Mouse (Mus musculus): ENCODE data around the gene Cth. TPM values are rescaled to one million over a fixed set of nuclear protein-coding genes. Genes with fewer than 3 reads are reported as not detected.

Cth gene
- total and polyA plus RNA-seq, 3 experiments: not detected

- DNase-seq (ENCODE audit: low spot score) (no peak), ATAC-seq (ENCODE audit: extremely low read depth, insufficient number of reproducible peaks, low FRiP score, poor library complexity, severe bottlenecking) (no peak)
- H3K9me3 ChIP-seq (replicated peaks): no peaks in the 10 kb centered on the region
- peaks cover 7% of the 10 kb centered on the region; the same call in 1 of the 2 replicates for H3K27me3 ChIP-seq (ENCODE audit: insufficient read depth, low read length)
- no peak overlapping the region for H3K4me3 ChIP-seq (ENCODE audit: low read depth, low read length)
- TF ChIP-seq GATA1 (IDR thresholded peaks at IDR 0.05; ENCODE audit: borderline replicate concordance, low read length) (no peak), GATA2 (IDR thresholded peaks at IDR 0.05; ENCODE audit: borderline replicate concordance, low read depth, low read length) (no peak), CTCF (IDR thresholded peaks at IDR 0.05; ENCODE audit: low read depth, low read length) (no peak), POLR2AphosphoS5 (IDR thresholded peaks at IDR 0.05; ENCODE audit: insufficient replicate concordance, low read depth, low read length) (no peak), TAL1 (conservative IDR thresholded peaks at IDR 0.05; ENCODE audit: low read depth, low read length) (no peak)
- H3K36me3 ChIP-seq (replicated peaks): no peaks in the 10 kb centered on the region
- H3K4me1 ChIP-seq (ENCODE audit: insufficient read depth, low read depth, low read length): no peaks in the 10 kb centered on the region; the same call in 1 of the 2 replicates
Measured at GRCm38 (mm10) chr3:157901721-157902120, 23.2 kb downstream of the Cth start.

DNA sequence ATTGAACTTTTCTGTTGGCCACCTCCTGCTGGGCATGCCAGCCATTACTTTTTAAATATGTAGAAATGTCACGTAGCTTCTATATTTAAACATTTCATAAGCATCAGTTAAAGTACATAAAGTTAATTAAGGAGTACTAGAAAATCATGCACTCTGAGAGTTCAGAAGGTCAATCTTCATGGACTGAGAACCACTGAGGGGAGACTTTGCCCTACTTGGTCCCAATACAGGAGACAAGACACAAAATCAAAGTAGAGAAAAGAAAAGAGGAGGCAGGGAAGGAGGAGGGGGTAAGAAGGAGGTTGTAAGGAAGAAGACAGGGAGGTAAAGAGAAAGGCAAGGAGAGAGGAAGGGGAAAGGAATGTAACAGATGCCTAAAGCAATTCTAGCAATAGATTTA is 24.9 kb downstream of the Cth start:
- Histone ChIP-seq H3K4me1 (ENCODE audit: insufficient read depth, low read depth, low read length) (no peaks in the 10 kb centered on the region; the same call in 1 of the 2 replicates), H3K9me3 (replicated peaks) (no peaks in the 10 kb centered on the region), H3K36me3 (replicated peaks) (no peaks in the 10 kb centered on the region), H3K27me3 (ENCODE audit: insufficient read depth, low read length) (0 out of 2 replicates have a peak, but pooled peaks cover 2% of the 10 kb centered on the region), H3K4me3 (ENCODE audit: low read depth, low read length) (no peak overlapping the region)
- ATAC-seq (ENCODE audit: extremely low read depth, insufficient number of reproducible peaks, low FRiP score, poor library complexity, severe bottlenecking): no peak
- TF ChIP-seq POLR2AphosphoS5 (IDR thresholded peaks at IDR 0.05; ENCODE audit: insufficient replicate concordance, low read depth, low read length) (no peak), GATA2 (IDR thresholded peaks at IDR 0.05; ENCODE audit: borderline replicate concordance, low read depth, low read length) (no peak), TAL1 (conservative IDR thresholded peaks at IDR 0.05; ENCODE audit: low read depth, low read length) (no peak), GATA1 (IDR thresholded peaks at IDR 0.05; ENCODE audit: borderline replicate concordance, low read length) (no peak), CTCF (IDR thresholded peaks at IDR 0.05; ENCODE audit: low read depth, low read length) (no peak)
- DNase-seq (ENCODE audit: low spot score): no peak

DNA sequence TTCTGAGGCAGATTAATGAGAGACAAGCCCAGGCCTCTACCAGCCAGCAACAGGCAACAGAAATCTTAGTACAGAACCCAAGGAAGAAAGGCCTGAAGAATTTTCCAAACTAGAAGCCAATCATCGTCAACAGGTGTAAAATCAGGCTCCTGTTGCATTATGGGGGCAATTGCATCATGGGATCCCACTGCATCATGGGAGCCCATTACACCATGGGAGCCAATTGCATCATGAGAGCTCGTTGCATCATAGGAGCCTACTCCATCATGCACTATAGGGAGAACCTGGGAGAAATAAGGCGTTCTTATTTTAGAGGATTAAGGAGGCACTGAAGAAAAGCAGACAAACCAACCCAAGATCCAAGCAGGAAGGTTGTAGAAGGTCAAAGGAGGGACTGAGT is 27.2 kb downstream of the Cth start:
- TF ChIP-seq GATA2 (IDR thresholded peaks at IDR 0.05; ENCODE audit: borderline replicate concordance, low read depth, low read length) (no peak), CTCF (IDR thresholded peaks at IDR 0.05; ENCODE audit: low read depth, low read length) (no peak)
- no peaks in the 10 kb centered on the region for H3K9me3 ChIP-seq (replicated peaks)
- DNase-seq (ENCODE audit: low spot score) (no peak), ATAC-seq (ENCODE audit: extremely low read depth, insufficient number of reproducible peaks, low FRiP score, poor library complexity, severe bottlenecking) (no peak)
- no peaks in the 10 kb centered on the region for H3K4me1 ChIP-seq (ENCODE audit: insufficient read depth, low read depth, low read length)
- no peak overlapping the region for H3K4me3 ChIP-seq (ENCODE audit: low read depth, low read length)
- H3K27me3 ChIP-seq (ENCODE audit: insufficient read depth, low read length): 0 out of 2 replicates have a peak, but pooled peaks cover 2% of the 10 kb centered on the region
- no peaks in the 10 kb centered on the region for H3K36me3 ChIP-seq (replicated peaks)

- Histone ChIP-seq H3K9me3 (replicated peaks) (no peaks in the 10 kb centered on the region), H3K27me3 (ENCODE audit: insufficient read depth, low read length) (no peaks in the 10 kb centered on the region), H3K4me1 (ENCODE audit: insufficient read depth, low read depth, low read length) (no peaks in the 10 kb centered on the region), H3K4me3 (ENCODE audit: low read depth, low read length) (no peak overlapping the region), H3K36me3 (replicated peaks) (no peaks in the 10 kb centered on the region)
- ATAC-seq (ENCODE audit: extremely low read depth, insufficient number of reproducible peaks, low FRiP score, poor library complexity, severe bottlenecking) (no peak), DNase-seq (ENCODE audit: low spot score) (no peak)
- TF ChIP-seq GATA2 (IDR thresholded peaks at IDR 0.05; ENCODE audit: borderline replicate concordance, low read depth, low read length): no peak
- TF ChIP-seq GATA1 (IDR thresholded peaks at IDR 0.05; ENCODE audit: borderline replicate concordance, low read length): no peak
- TF ChIP-seq TAL1 (conservative IDR thresholded peaks at IDR 0.05; ENCODE audit: low read depth, low read length): no peak
- TF ChIP-seq POLR2AphosphoS5 (IDR thresholded peaks at IDR 0.05; ENCODE audit: insufficient replicate concordance, low read depth, low read length): no peak
- no peak for TF ChIP-seq CTCF (IDR thresholded peaks at IDR 0.05; ENCODE audit: low read depth, low read length)
Measured at GRCm38 (mm10) chr3:157891819-157892218, 33.1 kb downstream of the Cth start.

DNA sequence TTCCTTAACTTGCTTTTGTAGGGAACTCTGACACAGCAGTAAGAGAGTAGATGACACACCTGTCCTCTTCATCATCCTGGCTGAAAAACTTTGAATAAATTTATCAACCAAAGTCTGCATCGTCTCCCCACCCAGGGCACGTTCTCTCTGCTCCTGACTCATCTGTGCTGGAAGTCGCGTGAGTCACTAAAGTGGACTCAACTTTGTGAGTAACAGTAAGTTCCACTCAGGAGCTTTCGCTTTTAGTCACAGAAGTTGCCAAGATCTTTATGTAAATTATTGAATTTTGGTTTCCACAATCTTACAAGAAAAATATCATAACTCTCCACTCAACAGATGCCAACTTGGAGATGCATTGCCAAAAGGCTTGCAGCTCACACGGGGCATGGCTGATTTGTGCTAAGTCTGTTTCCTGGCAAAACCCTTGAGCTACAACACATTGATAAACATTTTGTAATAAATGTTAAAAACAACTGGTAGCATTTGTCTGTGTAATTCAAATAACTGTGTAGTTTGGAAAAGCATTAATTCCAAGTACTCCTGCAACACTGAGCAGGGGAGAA is 40.7 kb downstream of the Cth start:
- no peak for TF ChIP-seq GATA1 (IDR thresholded peaks at IDR 0.05; ENCODE audit: borderline replicate concordance, low read length)
- no peak for TF ChIP-seq GATA2 (IDR thresholded peaks at IDR 0.05; ENCODE audit: borderline replicate concordance, low read depth, low read length)
- TF ChIP-seq POLR2AphosphoS5 (IDR thresholded peaks at IDR 0.05; ENCODE audit: insufficient replicate concordance, low read depth, low read length): no peak
- TF ChIP-seq TAL1 (conservative IDR thresholded peaks at IDR 0.05; ENCODE audit: low read depth, low read length): no peak
- no peak for TF ChIP-seq CTCF (IDR thresholded peaks at IDR 0.05; ENCODE audit: low read depth, low read length)
- no peak overlapping the region for H3K4me3 ChIP-seq (ENCODE audit: low read depth, low read length)
- no peaks in the 10 kb centered on the region for H3K36me3 ChIP-seq (replicated peaks)
- no peak for ATAC-seq (ENCODE audit: extremely low read depth, insufficient number of reproducible peaks, low FRiP score, poor library complexity, severe bottlenecking)
- no peaks in the 10 kb centered on the region for H3K4me1 ChIP-seq (ENCODE audit: insufficient read depth, low read depth, low read length)
- no peaks in the 10 kb centered on the region for H3K9me3 ChIP-seq (replicated peaks)
- DNase-seq (ENCODE audit: low spot score): no peak
- H3K27me3 ChIP-seq (ENCODE audit: insufficient read depth, low read length): no peaks in the 10 kb centered on the region

DNA sequence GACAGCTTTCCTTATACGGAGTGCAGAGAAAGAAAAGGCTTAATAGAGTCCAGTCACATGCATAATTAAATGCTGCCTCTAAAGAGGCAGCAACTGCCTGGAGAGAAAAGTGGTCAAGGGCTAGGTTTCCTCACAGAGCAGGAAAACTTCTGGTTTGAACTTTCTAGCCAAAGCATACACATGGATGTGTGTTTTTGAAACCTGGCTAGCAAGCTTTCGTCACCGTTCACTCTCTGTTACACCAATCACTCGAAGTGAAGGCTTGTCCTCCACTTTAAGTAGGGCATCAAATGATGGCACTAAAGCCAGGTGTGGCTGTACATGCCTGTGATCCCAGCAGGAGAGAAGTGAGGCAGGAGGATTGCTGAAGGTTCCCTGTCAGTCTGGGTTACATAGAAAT is 41.8 kb downstream of the Cth start:
- no peak for DNase-seq (ENCODE audit: low spot score)
- TF ChIP-seq CTCF (IDR thresholded peaks at IDR 0.05; ENCODE audit: low read depth, low read length) (no peak), GATA1 (IDR thresholded peaks at IDR 0.05; ENCODE audit: borderline replicate concordance, low read length) (no peak), GATA2 (IDR thresholded peaks at IDR 0.05; ENCODE audit: borderline replicate concordance, low read depth, low read length) (no peak), POLR2AphosphoS5 (IDR thresholded peaks at IDR 0.05; ENCODE audit: insufficient replicate concordance, low read depth, low read length) (no peak), TAL1 (conservative IDR thresholded peaks at IDR 0.05; ENCODE audit: low read depth, low read length) (no peak)
- no peak overlapping the region for H3K4me3 ChIP-seq (ENCODE audit: low read depth, low read length)
- H3K27me3 ChIP-seq (ENCODE audit: insufficient read depth, low read length): no peaks in the 10 kb centered on the region
- no peaks in the 10 kb centered on the region for H3K36me3 ChIP-seq (replicated peaks)
- no peaks in the 10 kb centered on the region for H3K4me1 ChIP-seq (ENCODE audit: insufficient read depth, low read depth, low read length)
- H3K9me3 ChIP-seq (replicated peaks): no peaks in the 10 kb centered on the region
- ATAC-seq (ENCODE audit: extremely low read depth, insufficient number of reproducible peaks, low FRiP score, poor library complexity, severe bottlenecking): no peak
